Mouse (Mus musculus) 3T3-L1 (cell line): ENCODE results near the gene Ccdc62.

Experiments
- DNase-seq: peaks from one replicate; pipeline ENCODE4 v3.0.0-alpha.2; 2015; ENCODE audit warnings: low read depth, low spot score

Ccdc62 gene

GRCm38 (mm10) chr5:124003375-124003774 is 72.9 kb downstream of the Ccdc62 start:
- DNase-seq = no peak

GRCm38 (mm10) chr5:124004356-124005150 is 74.1 kb downstream of the Ccdc62 start:
- no peak for DNase-seq

GRCm38 (mm10) chr5:124005151-124005500 is 74.6 kb downstream of the Ccdc62 start:
- DNase-seq = no peak

GRCm38 (mm10) chr5:124005591-124005990 is 75.1 kb downstream of the Ccdc62 start:
- DNase-seq = no peak

- no peak for DNase-seq
These were observed 75.8 kb downstream of the Ccdc62 start for GRCm38 (mm10) chr5:124006082-124006873.

GRCm38 (mm10) chr5:124006891-124007491 is 76.5 kb downstream of the Ccdc62 start:
- DNase-seq = peak; percentile 99

- no peak for DNase-seq
These were observed 79.6 kb downstream of the Ccdc62 start for GRCm38 (mm10) chr5:124010077-124010476.

GRCm38 (mm10) chr5:124010910-124011655 is 80.6 kb downstream of the Ccdc62 start:
- DNase-seq = no peak

- no peak for DNase-seq
These were observed 81.4 kb downstream of the Ccdc62 start for GRCm38 (mm10) chr5:124011927-124012326.

- no peak for DNase-seq
These were observed 82.4 kb downstream of the Ccdc62 start for GRCm38 (mm10) chr5:124012885-124013284.

GRCm38 (mm10) chr5:124013747-124014146 is 83.3 kb downstream of the Ccdc62 start:
- no peak for DNase-seq

- DNase-seq = no peak
These were observed 83.7 kb downstream of the Ccdc62 start for GRCm38 (mm10) chr5:124014180-124014579.

GRCm38 (mm10) chr5:124014791-124015251 is 84.3 kb downstream of the Ccdc62 start:
- DNase-seq = no peak

- DNase-seq = peak; percentile 48
These were observed 85.2 kb downstream of the Ccdc62 start for GRCm38 (mm10) chr5:124015727-124016126.

GRCm38 (mm10) chr5:124016291-124016821 is 85.9 kb downstream of the Ccdc62 start:
- DNase-seq = no peak

GRCm38 (mm10) chr5:124017941-124018340 is 87.5 kb downstream of the Ccdc62 start:
- no peak for DNase-seq

- no peak for DNase-seq
These were observed 88.2 kb downstream of the Ccdc62 start for GRCm38 (mm10) chr5:124018651-124019050.
